Mouse (Mus musculus): ENCODE measurements around the gene Hmg20b. TPM values are rescaled to one million over a fixed set of nuclear protein-coding genes. Genes with fewer than 3 reads are reported as not detected.

Hmg20b gene
- polyA plus RNA-seq (2015; fragmentation: Nextera tagmentation; extraction: Ambion mirVana): 81.9 and 90.9 TPM in 2 replicates

GRCm38 (mm10) chr10:81350351-81351063 lies at the start of gene Hmg20b:
Gene Hmg20b, minus strand, starts transcription at chr10:81350480.
- Histone ChIP-seq H3K9ac (peak within 1 kb of the TSS; percentile 97), H3K9me3 (no peaks in the 10 kb centered on the region), H3K4me2 (peak within 1 kb of the TSS; percentile 92), H3K4me1 (peaks cover 49% of the 10 kb centered on the region), H3K36me3 (peaks cover 29% of the 10 kb centered on the region), H3K27me3 (replicated peaks) (peaks cover 6% of the 10 kb centered on the region; the same call in 1 of the 2 replicates), H3K4me3 (peak within 1 kb of the TSS; percentile 86), H3K27ac (replicated peaks) (peak within 1 kb of the TSS; percentile 88)
- ATAC-seq (ENCODE audit: extremely low read depth, insufficient number of reproducible peaks, low FRiP score, low TSS enrichment): peak; percentile 91
- WGBS: under 1% methylated on average over 54 of the region's 54 CpGs

- Histone ChIP-seq H3K9me3 (no peaks in the 10 kb centered on the region), H3K27me3 (replicated peaks) (peaks cover 8% of the 10 kb centered on the region; the same call in 1 of the 2 replicates), H3K4me1 (peaks cover 46% of the 10 kb centered on the region), H3K36me3 (peaks cover 66% of the 10 kb centered on the region), H3K4me2 (no peak overlapping the region), H3K9ac (no peak overlapping the region), H3K4me3 (no peak overlapping the region), H3K27ac (replicated peaks) (no peak overlapping the region)
- no peak for ATAC-seq (ENCODE audit: extremely low read depth, insufficient number of reproducible peaks, low FRiP score, low TSS enrichment)
- 73% methylated on average over 18 of the region's 18 CpGs for WGBS
Measured at GRCm38 (mm10) chr10:81399798-81400308, 49.6 kb upstream of the Hmg20b start.

GRCm38 (mm10) chr10:81399296-81399695 lies 49.0 kb upstream of the Hmg20b start:
- ATAC-seq (ENCODE audit: extremely low read depth, insufficient number of reproducible peaks, low FRiP score, low TSS enrichment): no peak
- H3K9ac ChIP-seq: no peak overlapping the region
- WGBS: 70% methylated on average over 5 of the region's 5 CpGs
- no peaks in the 10 kb centered on the region for H3K9me3 ChIP-seq
- no peak overlapping the region for H3K4me2 ChIP-seq
- peaks cover 8% of the 10 kb centered on the region; the same call in 1 of the 2 replicates for H3K27me3 ChIP-seq (replicated peaks)
- peaks cover 60% of the 10 kb centered on the region for H3K36me3 ChIP-seq
- no peak overlapping the region for H3K27ac ChIP-seq (replicated peaks)
- H3K4me3 ChIP-seq: no peak overlapping the region
- peaks cover 42% of the 10 kb centered on the region for H3K4me1 ChIP-seq

GRCm38 (mm10) chr10:81396749-81397148 lies 46.5 kb upstream of the Hmg20b start:
- 82% methylated on average over 5 of the region's 5 CpGs for WGBS
- peak overlapping the region; percentile 50; the same call in 1 of the 2 replicates for H3K9ac ChIP-seq
- H3K27ac ChIP-seq (replicated peaks): no peak overlapping the region
- H3K27me3 ChIP-seq (replicated peaks): peaks cover 8% of the 10 kb centered on the region; the same call in 1 of the 2 replicates
- peaks cover 35% of the 10 kb centered on the region for H3K4me1 ChIP-seq
- H3K9me3 ChIP-seq: no peaks in the 10 kb centered on the region
- H3K4me3 ChIP-seq: no peak overlapping the region
- H3K36me3 ChIP-seq: peaks cover 43% of the 10 kb centered on the region
- no peak for ATAC-seq (ENCODE audit: extremely low read depth, insufficient number of reproducible peaks, low FRiP score, low TSS enrichment)
- H3K4me2 ChIP-seq: no peak overlapping the region

- H3K9me3 ChIP-seq: no peaks in the 10 kb centered on the region
- ATAC-seq (ENCODE audit: extremely low read depth, insufficient number of reproducible peaks, low FRiP score, low TSS enrichment): no peak
- H3K27ac ChIP-seq (replicated peaks): no peak overlapping the region
- WGBS: 85% methylated on average over 4 of the region's 4 CpGs
- H3K4me2 ChIP-seq: no peak overlapping the region
- no peak overlapping the region for H3K9ac ChIP-seq
- peaks cover 26% of the 10 kb centered on the region for H3K4me1 ChIP-seq
- no peak overlapping the region for H3K4me3 ChIP-seq
- H3K27me3 ChIP-seq (replicated peaks): peaks cover 8% of the 10 kb centered on the region; the same call in 1 of the 2 replicates
- peaks cover 49% of the 10 kb centered on the region for H3K36me3 ChIP-seq
Measured at GRCm38 (mm10) chr10:81395865-81396264, 45.6 kb upstream of the Hmg20b start.

GRCm38 (mm10) chr10:81395127-81395526 lies 44.8 kb upstream of the Hmg20b start:
- Histone ChIP-seq H3K4me2 (no peak overlapping the region), H3K4me1 (peaks cover 21% of the 10 kb centered on the region), H3K9ac (no peak overlapping the region), H3K4me3 (no peak overlapping the region), H3K36me3 (peaks cover 43% of the 10 kb centered on the region), H3K9me3 (no peaks in the 10 kb centered on the region), H3K27me3 (replicated peaks) (peaks cover 4% of the 10 kb centered on the region; the same call in 1 of the 2 replicates), H3K27ac (replicated peaks) (no peak overlapping the region)
- ATAC-seq (ENCODE audit: extremely low read depth, insufficient number of reproducible peaks, low FRiP score, low TSS enrichment): no peak
- WGBS: 13% methylated on average over 5 of the region's 5 CpGs

- peaks cover 35% of the 10 kb centered on the region for H3K36me3 ChIP-seq
Measured at GRCm38 (mm10) chr10:81393456-81394063, 43.3 kb upstream of the Hmg20b start.

GRCm38 (mm10) chr10:81392781-81393185 lies 42.5 kb upstream of the Hmg20b start, which contains the start of gene Smim24:
Gene Smim24, plus strand, starts transcription at chr10:81393051.
- Histone ChIP-seq H3K27me3 (replicated peaks) (no peaks in the 10 kb centered on the region), H3K36me3 (peaks cover 37% of the 10 kb centered on the region), H3K4me1 (peaks cover 34% of the 10 kb centered on the region), H3K27ac (replicated peaks) (peak within 1 kb of the TSS; percentile 69), H3K9ac (peak within 1 kb of the TSS; percentile 81), H3K4me3 (peak within 1 kb of the TSS; percentile 45), H3K4me2 (peak within 1 kb of the TSS; percentile 71), H3K9me3 (no peaks in the 10 kb centered on the region)
- WGBS: 59% methylated on average over 14 of the region's 14 CpGs
- no peak for ATAC-seq (ENCODE audit: extremely low read depth, insufficient number of reproducible peaks, low FRiP score, low TSS enrichment)

More at GRCm38 (mm10) chr10:81393456-81394063, 43.3 kb upstream of the Hmg20b start:
- peak overlapping the region; percentile 45 for H3K4me3 ChIP-seq
- H3K27me3 ChIP-seq (replicated peaks): no peaks in the 10 kb centered on the region
- H3K4me2 ChIP-seq: peak overlapping the region; percentile 71
- peaks cover 34% of the 10 kb centered on the region for H3K4me1 ChIP-seq
- peak overlapping the region; percentile 81 for H3K9ac ChIP-seq
- H3K27ac ChIP-seq (replicated peaks): peak overlapping the region; percentile 69
- ATAC-seq (ENCODE audit: extremely low read depth, insufficient number of reproducible peaks, low FRiP score, low TSS enrichment): no peak
- WGBS: 6% methylated on average over 19 of the region's 19 CpGs
- H3K9me3 ChIP-seq: no peaks in the 10 kb centered on the region

GRCm38 (mm10) chr10:81392270-81392669 lies 42.0 kb upstream of the Hmg20b start:
- H3K4me2 ChIP-seq: no peak overlapping the region
- no peak overlapping the region for H3K4me3 ChIP-seq
- H3K36me3 ChIP-seq: peaks cover 37% of the 10 kb centered on the region
- H3K27ac ChIP-seq (replicated peaks): no peak overlapping the region
- H3K9ac ChIP-seq: peak overlapping the region; percentile 81; the same call in 1 of the 2 replicates
- no peaks in the 10 kb centered on the region for H3K27me3 ChIP-seq (replicated peaks)
- WGBS: 77% methylated on average over 6 of the region's 6 CpGs
- no peak for ATAC-seq (ENCODE audit: extremely low read depth, insufficient number of reproducible peaks, low FRiP score, low TSS enrichment)
- H3K4me1 ChIP-seq: peaks cover 34% of the 10 kb centered on the region
- H3K9me3 ChIP-seq: no peaks in the 10 kb centered on the region

GRCm38 (mm10) chr10:81390678-81390965 lies 40.3 kb upstream of the Hmg20b start:
- Histone ChIP-seq H3K4me3 (no peak overlapping the region), H3K9ac (peak overlapping the region; percentile 69; the same call in 1 of the 2 replicates), H3K9me3 (no peaks in the 10 kb centered on the region), H3K27ac (replicated peaks) (no peak overlapping the region), H3K4me2 (no peak overlapping the region), H3K36me3 (peaks cover 45% of the 10 kb centered on the region), H3K27me3 (replicated peaks) (no peaks in the 10 kb centered on the region), H3K4me1 (peaks cover 39% of the 10 kb centered on the region)
- no peak for ATAC-seq (ENCODE audit: extremely low read depth, insufficient number of reproducible peaks, low FRiP score, low TSS enrichment)
- WGBS: 84% methylated on average over 13 of the region's 13 CpGs
